Mouse (Mus musculus) liver, postnatal 0 days (tissue): ENCODE results near the gene 1700014D04Rik.

Experiments
- CTCF ChIP-seq: sonication (generic); IDR thresholded peaks from 2 replicates; pipeline ENCODE4 v1.5.1; 2016; ENCODE audit warnings: antibody characterized with exemption, low read depth
- EP300 ChIP-seq: IDR thresholded peaks from 2 replicates; pipeline ENCODE4 v1.6.1; 2016; ENCODE audit warnings: antibody characterized with exemption, low read depth, mild to moderate bottlenecking

DNA sequence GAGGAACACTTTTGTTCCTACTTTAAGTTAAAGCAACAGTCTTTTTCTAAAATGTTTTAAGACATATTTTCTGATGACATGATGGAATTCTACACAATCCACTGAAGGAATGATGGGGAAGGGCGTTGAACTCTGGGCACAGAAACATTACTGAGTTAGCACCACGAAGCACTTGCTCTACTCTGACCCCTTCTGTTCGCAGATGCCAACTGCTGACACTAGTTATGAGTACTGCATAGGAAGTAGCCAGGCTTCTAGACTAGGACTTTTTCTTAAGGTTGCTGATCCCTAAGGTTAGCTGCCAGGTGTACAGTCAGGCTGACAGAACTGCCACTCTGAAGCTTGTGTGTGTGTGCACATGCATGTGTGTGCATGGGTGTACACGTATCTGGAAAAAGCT lies 32.7 kb upstream of the 1700014D04Rik start:
- TF ChIP-seq CTCF (peak; percentile 60), EP300 (no peak)
